ENCODE assay signal across 8 mouse cellular contexts in the genomic region with DNA sequence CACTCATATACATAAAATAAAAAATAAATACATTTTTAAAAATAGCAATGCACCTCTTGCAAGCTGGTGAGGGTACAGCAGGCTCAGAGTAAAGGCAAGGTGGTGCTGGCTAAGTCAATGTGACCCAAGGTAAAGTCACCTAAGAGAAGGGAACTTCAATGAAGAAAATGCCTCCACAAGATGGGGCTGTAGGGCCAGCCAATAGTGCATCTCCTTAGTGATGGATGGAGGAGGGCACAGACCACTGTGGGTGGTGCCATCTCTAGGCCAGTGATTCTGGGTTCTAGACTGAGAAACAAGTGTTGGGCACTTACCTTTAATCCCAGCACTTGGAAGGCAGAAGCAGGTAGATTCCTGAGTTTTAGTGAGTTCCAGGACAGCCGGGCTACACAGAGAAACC. TPM values are rescaled to one million over a fixed set of nuclear protein-coding genes. Genes with fewer than 3 reads are reported as not detected.
DNase-seq lines count a peak whose midpoint lies in the region; ATAC-seq and TF ChIP-seq lines count a peak whose summit lies in the region.
"Had no signal": no experiment of that assay in that cellular context is flagged by ENCODE, and none has a peak within 500 bp of the region (broad histone marks: within the 10 kb centered on the region; RNA-seq: fewer than 3 reads in every experiment).

No protein-coding gene starts in this region.

- H3K27ac ChIP-seq in kidney, embryonic 15.5 days = no peak overlapping the region
- H3K27ac ChIP-seq in lung, postnatal 0 days (ENCODE audit: low read length) = no peak overlapping the region
- H3K27ac ChIP-seq: liver, embryonic 15.5 days had no signal

- H3K27me3 ChIP-seq in kidney, embryonic 15.5 days = peaks cover 11% of the 10 kb centered on the region; the same call in 1 of the 2 replicates
- H3K27me3 ChIP-seq in lung, postnatal 0 days (replicated peaks; ENCODE audit: insufficient read depth, low read length) = no peaks in the 10 kb centered on the region

- no peak overlapping the region for H3K4me3 ChIP-seq in kidney, embryonic 15.5 days (replicated peaks)
- H3K4me3 ChIP-seq in lung, postnatal 0 days (ENCODE audit: low read depth, low read length) = no peak overlapping the region
- H3K4me3 ChIP-seq: liver, embryonic 15.5 days had no signal

- WGBS in kidney, embryonic 15.5 days = 88% methylated on average over 1 of the region's 1 CpGs
- WGBS in lung, postnatal 0 days = 92% methylated on average over 1 of the region's 1 CpGs

- no peaks in the 10 kb centered on the region for H3K9me3 ChIP-seq in kidney, embryonic 15.5 days (replicated peaks)
- no peaks in the 10 kb centered on the region for H3K9me3 ChIP-seq in lung, postnatal 0 days (ENCODE audit: low read length)
- H3K9me3 ChIP-seq: liver, embryonic 15.5 days had no signal

- no peaks in the 10 kb centered on the region for H3K36me3 ChIP-seq in kidney, embryonic 15.5 days
- H3K36me3 ChIP-seq in lung, postnatal 0 days (ENCODE audit: insufficient read depth, low read length) = no peaks in the 10 kb centered on the region
- H3K36me3 ChIP-seq: liver, embryonic 15.5 days had no signal

- peaks cover 17% of the 10 kb centered on the region for H3K4me1 ChIP-seq in kidney, embryonic 15.5 days
- no peaks in the 10 kb centered on the region for H3K4me1 ChIP-seq in lung, postnatal 0 days (ENCODE audit: insufficient read depth, low read depth, low read length)

- no peak overlapping the region for H3K9ac ChIP-seq in kidney, embryonic 15.5 days
- no peak overlapping the region for H3K9ac ChIP-seq in lung, postnatal 0 days (replicated peaks; ENCODE audit: low read depth)
- H3K9ac ChIP-seq: liver, embryonic 15.5 days had no signal

- no peak overlapping the region for H3K4me2 ChIP-seq in kidney, embryonic 15.5 days
- H3K4me2 ChIP-seq in lung, postnatal 0 days (replicated peaks; ENCODE audit: low read depth, low read length) = no peak overlapping the region
- H3K4me2 ChIP-seq: liver, embryonic 15.5 days had no signal

- peak; percentile 41 for DNase-seq in kidney, adult 18-20 months
- DNase-seq in MN1 (ENCODE audit: low spot score) = peak; percentile 26
- DNase-seq in c-Kit-positive CD71-positive TER-119-positive erythroid progenitor cells, embryonic 14.5 days (ENCODE audit: low spot score) = peak; percentile 41
- DNase-seq in lung, postnatal 0 days (ENCODE audit: low spot score) = peak; percentile 46
- DNase-seq in ovary, postnatal 10 days (ENCODE audit: low spot score) = no peak
- DNase-seq in left cerebral cortex, adult 9 months (ENCODE audit: low spot score in 2 of 2) = no peak

- no peak for ATAC-seq in kidney, embryonic 15.5 days (replicated peaks; ENCODE audit: low FRiP score)
- ATAC-seq in lung, postnatal 0 days = no peak

- TF ChIP-seq CTCF in lung, postnatal 0 days (IDR thresholded peaks at IDR 0.05) = peak; percentile 75

- no peak for TF ChIP-seq EP300 in lung, postnatal 0 days (IDR thresholded peaks at IDR 0.05)

RNA-seq across cellular contexts. Expression of a gene that starts 23.5 kb away (rescaled TPM):
- 0.27 and 0.35 TPM in 2 replicates for polyA plus RNA-seq in kidney, embryonic 15.5 days (2015; fragmentation: Nextera tagmentation; extraction: Ambion mirVana)
- polyA plus RNA-seq in lung, postnatal 0 days (2015; fragmentation: Nextera tagmentation; extraction: Ambion mirVana) = 0.06 and 0.12 TPM in 2 replicates

RNA-seq across cellular contexts. Expression of a gene that starts 33.3 kb away (rescaled TPM):
- 69.8 and 74.6 TPM in 2 replicates for polyA plus RNA-seq in kidney, embryonic 15.5 days (2015; fragmentation: Nextera tagmentation; extraction: Ambion mirVana)
- polyA plus RNA-seq in lung, postnatal 0 days (2015; fragmentation: Nextera tagmentation; extraction: Ambion mirVana) = 44.9 and 48.4 TPM in 2 replicates

Comparison
In these comparisons a context has a peak if more than half of its experiments do, and no peak if none do; other contexts are left out.
1. DNase-seq: peak in kidney, adult 18-20 months (single experiment), MN1 (single experiment), c-Kit-positive CD71-positive TER-119-positive erythroid progenitor cells, embryonic 14.5 days (single experiment) and lung, postnatal 0 days (single experiment); none in ovary, postnatal 10 days (single experiment) and left cerebral cortex, adult 9 months (0 of 2).